Mouse (Mus musculus): Measurements from ENCODE around the gene Prss41.
A peak's percentile ranks its signal among the peaks of the same experiment; 100 is the strongest.

Prss41 gene

DNA sequence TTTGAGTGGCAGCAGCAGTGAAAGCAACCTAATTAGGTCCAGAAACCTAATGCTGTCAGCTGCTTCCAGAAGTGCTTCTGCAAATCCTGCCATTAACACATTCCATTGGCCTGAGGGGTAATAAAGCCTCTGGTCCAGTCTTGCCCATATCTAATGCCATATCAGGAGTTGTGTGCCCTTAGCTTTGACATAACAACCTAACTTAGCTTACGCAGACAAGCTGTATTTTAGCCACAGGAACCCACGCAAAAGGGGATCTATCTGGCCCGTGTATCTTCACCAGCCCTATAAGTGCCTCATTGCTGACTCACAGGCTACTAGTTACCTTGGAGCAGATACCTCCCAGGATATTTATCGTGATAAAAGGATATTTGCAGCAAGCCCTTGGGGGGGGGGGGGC is 18.4 kb downstream of the Prss41 start:
- no peak for DNase-seq

DNA sequence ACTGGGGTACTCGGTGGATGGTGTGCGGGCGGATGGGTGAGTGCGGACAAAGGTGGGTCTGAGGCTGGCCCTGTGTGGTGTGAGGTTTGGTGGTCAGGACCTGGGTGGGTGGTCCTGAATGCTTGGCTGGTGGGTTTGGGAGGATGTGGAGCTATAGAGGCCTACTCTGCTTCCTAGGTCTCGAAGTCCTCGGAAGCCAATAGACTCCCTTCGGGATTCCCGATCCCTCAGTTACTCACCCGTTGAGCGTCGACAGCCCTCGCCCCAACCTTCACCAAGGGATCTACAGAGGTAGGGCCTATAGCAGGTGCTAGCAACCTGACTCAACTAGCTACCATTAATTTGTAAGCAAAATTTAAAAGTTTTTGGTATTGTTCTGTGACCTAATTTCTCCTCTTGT is 20.4 kb downstream of the Prss41 start:
- no peak for DNase-seq

- no peak for DNase-seq
These were observed 21.0 kb downstream of the Prss41 start for GRCm38 (mm10) chr17:23823018-23823417.

- DNase-seq = peak in 1 of 2 experiments; percentile 19
These were observed 21.9 kb downstream of the Prss41 start for GRCm38 (mm10) chr17:23822094-23822493.

GRCm38 (mm10) chr17:23820731-23821130 is 23.2 kb downstream of the Prss41 start:
- no peak for DNase-seq

- DNase-seq = no peak
These were observed 24.7 kb downstream of the Prss41 start for GRCm38 (mm10) chr17:23819235-23819634.

GRCm38 (mm10) chr17:23818579-23818978 is 25.4 kb downstream of the Prss41 start:
- DNase-seq = no peak

GRCm38 (mm10) chr17:23815641-23816040 is 28.3 kb downstream of the Prss41 start:
- no peak for DNase-seq

DNA sequence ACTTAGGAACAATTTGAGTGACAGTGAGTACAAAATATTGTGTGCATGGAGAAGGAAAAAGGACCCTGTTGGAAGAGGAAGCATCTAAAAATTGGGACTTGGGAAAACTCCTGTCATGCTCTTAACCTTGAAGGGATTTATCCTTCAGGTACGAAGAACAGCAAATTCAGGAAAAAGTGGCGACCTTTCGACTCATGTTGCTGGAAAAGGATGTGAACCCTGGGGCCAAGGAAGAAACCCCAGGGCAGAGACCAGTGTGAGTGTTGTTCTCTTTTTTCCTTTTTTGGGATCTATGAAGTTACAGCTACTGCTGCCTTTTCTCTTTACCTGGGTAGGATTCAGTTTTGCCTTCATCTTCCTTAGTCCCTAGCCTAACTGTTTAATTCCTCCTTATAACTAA is 36.1 kb downstream of the Prss41 start:
- DNase-seq = no peak

DNA sequence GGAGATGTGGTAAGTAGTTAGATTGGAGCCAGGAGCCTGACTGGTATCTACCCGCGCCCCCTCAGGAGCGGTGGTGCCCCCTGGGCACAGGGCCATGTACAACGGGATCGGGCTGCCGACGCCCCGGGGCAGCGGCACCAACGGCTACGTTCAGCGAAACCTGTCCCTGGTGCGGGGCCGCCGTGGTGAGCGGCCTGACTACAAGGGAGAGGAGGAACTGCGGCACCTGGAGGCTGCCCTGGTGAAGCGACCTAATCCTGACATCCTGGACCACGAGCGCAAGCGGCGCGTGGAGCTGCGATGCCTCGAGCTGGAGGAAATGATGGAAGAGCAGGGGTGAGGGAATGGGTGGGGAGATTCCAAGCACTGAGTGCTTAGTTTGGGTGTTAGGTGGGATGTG is 37.1 kb downstream of the Prss41 start:
- peak in 1 of 2 experiments; percentile 42 for DNase-seq

GRCm38 (mm10) chr17:23804426-23805085 is 39.4 kb downstream of the Prss41 start:
- DNase-seq = no peak

- peak; percentile 75 to 81 for DNase-seq
These were observed 40.5 kb downstream of the Prss41 start for GRCm38 (mm10) chr17:23803366-23804041.

- peak; percentile 95 to 98 for DNase-seq
These were observed 41.1 kb downstream of the Prss41 start for GRCm38 (mm10) chr17:23802746-23803365.

DNA sequence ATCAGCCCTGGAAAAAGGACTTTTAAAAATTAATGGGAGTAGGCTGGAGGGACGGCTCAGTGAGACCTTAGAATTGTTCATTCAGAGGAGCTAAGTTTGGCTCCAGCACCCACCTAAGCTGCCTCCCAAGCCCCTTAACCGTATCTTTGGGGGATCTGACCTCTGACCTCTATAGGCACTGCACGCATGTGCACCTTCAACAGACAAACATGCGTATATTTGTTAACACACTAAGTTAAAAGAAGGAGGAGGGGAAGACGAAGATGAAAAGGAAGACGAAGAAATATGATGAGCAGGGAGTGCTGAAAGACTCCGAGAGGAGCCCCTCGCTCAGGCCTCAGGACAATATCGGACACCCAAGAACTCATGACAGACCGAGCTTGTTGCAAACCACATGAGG is 42.3 kb downstream of the Prss41 start:
- no peak for DNase-seq

DNA sequence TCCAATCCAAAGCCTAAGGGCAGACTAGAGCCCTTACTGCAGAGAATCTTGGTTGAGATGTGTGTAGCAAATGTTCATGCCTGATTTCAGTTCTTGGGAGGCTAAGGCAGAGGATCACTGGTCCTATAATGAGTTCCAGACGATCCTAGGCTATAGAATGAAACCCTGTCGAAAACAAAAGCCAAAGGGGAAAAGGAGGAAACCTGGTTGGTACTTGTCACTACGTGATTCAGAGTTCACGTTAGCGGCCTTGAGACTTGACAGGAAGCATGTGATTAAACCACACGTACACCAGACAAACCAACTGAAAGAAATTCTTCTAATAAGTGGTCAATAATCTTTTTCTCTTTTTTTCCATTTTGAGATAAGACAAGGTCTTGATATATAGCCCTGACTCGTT is 46.7 kb downstream of the Prss41 start:
- no peak for DNase-seq

DNA sequence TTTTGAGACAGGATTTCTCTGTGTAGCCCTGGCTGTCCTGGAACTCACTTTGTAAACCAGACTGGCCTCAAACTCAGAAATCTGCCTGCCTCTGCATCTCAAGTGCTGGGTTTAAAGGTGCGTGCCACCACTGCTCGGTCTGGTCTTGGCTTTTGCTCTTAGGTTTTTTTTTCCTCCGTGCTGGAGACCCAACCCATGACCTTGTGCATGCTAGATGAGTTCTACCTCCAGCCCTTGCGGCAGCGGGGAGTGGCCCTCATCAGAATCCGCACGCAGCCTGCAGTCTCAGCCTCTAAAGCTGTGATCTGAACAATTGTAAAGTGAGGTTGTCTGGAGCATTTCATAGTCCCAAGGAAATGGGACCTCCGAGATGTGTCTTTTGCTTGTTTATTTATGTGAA is 48.6 kb downstream of the Prss41 start:
- no peak for DNase-seq

GRCm38 (mm10) chr17:23791079-23791357 is 53.0 kb downstream of the Prss41 start:
- peak; percentile 21 to 26 for DNase-seq

DNA sequence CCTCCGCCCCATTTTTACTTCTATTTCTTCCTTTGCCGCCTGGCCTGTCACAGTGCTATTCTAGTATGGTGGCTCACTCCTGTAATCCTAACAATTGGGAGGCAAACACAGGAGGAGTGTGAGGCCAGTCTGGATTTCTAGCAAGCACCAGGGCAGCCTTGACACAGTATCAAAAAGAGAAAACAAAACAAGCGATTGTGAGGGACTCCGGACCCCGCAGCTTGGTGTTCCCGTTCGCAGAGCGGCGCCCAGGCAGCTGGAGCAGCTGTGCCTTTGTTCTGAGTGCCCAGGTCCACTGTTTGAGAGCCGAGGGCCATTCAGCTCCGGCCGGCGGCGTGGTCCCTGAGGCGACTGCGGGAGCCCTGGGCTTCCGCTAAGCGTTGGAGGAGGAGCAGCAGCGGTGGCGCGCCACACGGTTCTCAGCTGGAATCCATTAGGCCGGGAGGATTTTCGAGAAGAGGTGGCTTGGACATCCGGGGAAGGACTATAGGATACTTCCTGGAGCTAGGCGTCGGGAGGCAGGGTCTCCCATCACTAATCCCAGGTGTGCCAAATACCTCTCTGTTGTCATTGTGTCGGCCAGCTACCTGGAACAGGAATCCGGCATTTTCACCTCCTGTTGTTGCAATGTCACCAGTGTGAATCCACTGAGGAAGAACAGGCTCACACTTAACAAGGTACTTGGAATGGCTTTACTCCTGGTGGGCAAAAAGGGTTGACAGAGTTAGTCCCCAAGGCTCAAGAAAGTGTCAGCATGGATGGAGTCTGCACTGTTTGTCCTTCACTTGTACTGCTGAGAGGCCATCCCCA is 53.5 kb downstream of the Prss41 start, which contains the start of gene Srrm2:
Srrm2 (plus strand) TSS at position 264 of the 810 bp plus-strand sequence.
- peak; percentile 51 to 53 for DNase-seq

DNA sequence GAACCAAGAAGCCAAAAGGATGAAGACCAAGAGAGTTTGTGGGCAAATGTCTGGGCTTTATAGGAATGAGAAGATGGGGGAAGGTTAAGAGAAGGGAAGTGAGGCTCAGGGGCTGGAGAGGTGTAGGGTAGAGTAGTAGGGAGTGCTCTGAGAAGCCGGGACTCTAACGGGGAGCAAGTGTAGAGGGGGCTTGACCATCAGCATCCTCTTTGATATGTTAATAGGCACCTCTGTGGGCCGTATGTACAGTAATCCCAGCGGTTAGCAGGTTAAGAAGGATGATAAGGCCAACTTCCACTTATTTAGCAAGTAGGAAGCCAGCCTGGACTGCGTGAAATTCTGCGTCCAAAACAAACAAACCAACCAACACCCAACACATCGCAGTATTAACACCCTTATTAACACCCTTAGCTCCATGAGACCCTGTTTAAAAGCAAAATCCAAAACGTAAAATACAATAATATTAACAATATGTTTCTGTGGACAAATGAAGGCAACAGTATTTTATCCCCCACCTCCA is 54.2 kb downstream of the Prss41 start:
- DNase-seq = no peak

- no peak for DNase-seq
These were observed 55.0 kb downstream of the Prss41 start for GRCm38 (mm10) chr17:23788973-23789372.

Data from thymus, postnatal 36 days (tissue).